Mouse (Mus musculus) limb, embryonic 14.5 days (tissue): ENCODE results near the gene Prkg2. TPM values are rescaled to one million over a fixed set of nuclear protein-coding genes. Genes with fewer than 3 reads are reported as not detected.

ENCODE experiments used
- ATAC-seq: fragments of 200-750 bp; cut with Nextera tagmentation; 2 replicates; pipeline ENCODE4 v1.8.0; 2017; ENCODE audit warnings: low read depth, moderate number of reproducible peaks, moderate TSS enrichment; ENCODE audit not compliant: low FRiP score
- DNase-seq: peaks from one replicate; pipeline ENCODE4 v3.0.0-alpha.2; 2015; ENCODE audit warnings: low spot score
- H3K27ac ChIP-seq: fragments of 300-500 bp; sonication (generic); replicated peaks from 2 replicates; pipeline ENCODE4 v1.5.1; 2014; ENCODE audit warnings: low read depth, mild to moderate bottlenecking, low read length, moderate library complexity, mixed read lengths
- H3K27me3 ChIP-seq: fragments of 300-500 bp; sonication (generic); 2 replicates; pipeline ENCODE4 v1.6.1; 2014; ENCODE audit warnings: low read length, mixed read lengths; ENCODE audit not compliant: control insufficient read depth, insufficient read depth
- H3K36me3 ChIP-seq: fragments of 300-500 bp; sonication (generic); 2 replicates; pipeline ENCODE4 v1.6.1; 2014; ENCODE audit warnings: mild to moderate bottlenecking, low read length, moderate library complexity, mixed read lengths; ENCODE audit not compliant: control insufficient read depth, insufficient read depth
- H3K4me1 ChIP-seq: fragments of 300-500 bp; sonication (generic); 2 replicates; pipeline ENCODE4 v1.6.1; 2014; ENCODE audit warnings: antibody characterized with exemption, low read length, mixed read lengths; ENCODE audit not compliant: control insufficient read depth, insufficient read depth
- H3K4me2 ChIP-seq: fragments of 300-500 bp; sonication (generic); replicated peaks from 2 replicates; pipeline ENCODE4 v1.6.1; 2014; ENCODE audit warnings: low read depth, mild to moderate bottlenecking, low read length, moderate library complexity; ENCODE audit not compliant: severe bottlenecking
- H3K4me3 ChIP-seq: fragments of 300-500 bp; sonication (generic); replicated peaks from 2 replicates; pipeline ENCODE4 v1.5.1; 2014; ENCODE audit warnings: low read length
- H3K9ac ChIP-seq: fragments of 300-500 bp; sonication (generic); 2 replicates; pipeline ENCODE4 v1.6.1; 2014; ENCODE audit warnings: mild to moderate bottlenecking, low read depth, low read length, moderate library complexity; ENCODE audit not compliant: severe bottlenecking
- H3K9me3 ChIP-seq: fragments of 300-500 bp; sonication (generic); 2 replicates; pipeline ENCODE4 v1.6.1; 2016; ENCODE audit warnings: low read length; ENCODE audit not compliant: control insufficient read depth
- POLR2A ChIP-seq: fragments of 200-500 bp; IDR thresholded peaks from 2 replicates; pipeline ENCODE4 v1.8.0; 2012; ENCODE audit warnings: inconsistent platforms, mild to moderate bottlenecking, moderate library complexity, borderline replicate concordance; ENCODE audit not compliant: insufficient read depth, insufficient read length; ENCODE audit errors: extremely low read depth
- WGBS: fragments of 180-500 bp; shearing (Covaris S2); extraction: QIAGEN DNeasy Blood & Tissue Kit; methylation state at CpG from one replicate; pipeline ENCODE4 v1.1.7; 2014; 5-methylcytosine and 5-hydroxymethylcytosine counted together
- polyA plus RNA-seq, 2 experiments: library from polyadenylated mRNA; depleted of rRNA in 1 of 2; stranded (reverse) in 1 of 2; unstranded in 1 of 2; fragments of >200 nt; fragmentation: Nextera tagmentation in 1 of 2; extraction: Ambion mirVana in 1 of 2; gene quantifications; 2 replicates each; pipeline versions ENCODE4 v1.2.1 to v1.2.3; 2012 to 2014

Gene Prkg2
- polyA plus RNA-seq, 2 experiments: 2.9 to 3.4 TPM

DNA sequence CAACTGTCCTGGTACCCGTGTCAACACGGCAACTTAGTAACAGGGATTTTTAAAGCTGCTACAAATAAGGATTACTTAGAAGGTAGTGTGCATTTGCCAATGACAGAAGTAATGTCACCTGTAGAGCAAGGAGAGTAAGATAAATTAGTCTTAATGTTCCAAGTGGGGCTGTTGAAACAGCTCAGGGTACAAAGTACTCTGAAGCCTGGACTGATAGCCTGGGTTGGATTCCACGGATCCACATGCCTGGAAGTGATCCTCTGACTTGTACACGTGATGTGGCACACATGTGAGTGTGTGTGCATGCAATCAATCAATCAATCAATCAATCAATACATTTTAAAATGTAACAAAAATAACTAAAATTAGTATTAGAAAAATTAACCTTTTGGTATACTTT lies 45.6 kb downstream of the Prkg2 start:
- no peak overlapping the region for H3K27ac ChIP-seq
- no peaks in the 10 kb centered on the region for H3K9me3 ChIP-seq
- H3K4me1 ChIP-seq: no peaks in the 10 kb centered on the region
- WGBS: 79% methylated on average over 4 of the region's 4 CpGs
- no peak for TF ChIP-seq POLR2A
- no peaks in the 10 kb centered on the region for H3K27me3 ChIP-seq
- no peak overlapping the region for H3K9ac ChIP-seq
- no peak overlapping the region for H3K4me3 ChIP-seq
- ATAC-seq (no peak), DNase-seq (no peak)
- H3K36me3 ChIP-seq: no peaks in the 10 kb centered on the region
- H3K4me2 ChIP-seq: no peak overlapping the region

- H3K4me3 ChIP-seq: no peak overlapping the region
- TF ChIP-seq POLR2A: no peak
- no peaks in the 10 kb centered on the region for H3K9me3 ChIP-seq
- 25% methylated on average over 1 of the region's 1 CpGs for WGBS
- H3K36me3 ChIP-seq: no peaks in the 10 kb centered on the region
- H3K27ac ChIP-seq: no peak overlapping the region
- no peaks in the 10 kb centered on the region for H3K4me1 ChIP-seq
- ATAC-seq: no peak
- H3K4me2 ChIP-seq: no peak overlapping the region
- no peaks in the 10 kb centered on the region for H3K27me3 ChIP-seq
- DNase-seq: no peak
- H3K9ac ChIP-seq: no peak overlapping the region
These were observed 49.5 kb downstream of the Prkg2 start for GRCm38 (mm10) chr5:98987634-98988033.

GRCm38 (mm10) chr5:98987116-98987515 lies 50.0 kb downstream of the Prkg2 start:
- Histone ChIP-seq H3K9me3 (no peaks in the 10 kb centered on the region), H3K4me2 (no peak overlapping the region), H3K4me1 (no peaks in the 10 kb centered on the region), H3K27ac (no peak overlapping the region), H3K9ac (no peak overlapping the region), H3K4me3 (no peak overlapping the region), H3K27me3 (no peaks in the 10 kb centered on the region), H3K36me3 (no peaks in the 10 kb centered on the region)
- WGBS: 45% methylated on average over 3 of the region's 3 CpGs
- no peak for ATAC-seq
- no peak for TF ChIP-seq POLR2A
- DNase-seq: no peak

- Histone ChIP-seq H3K27ac (no peak overlapping the region), H3K9ac (no peak overlapping the region), H3K27me3 (no peaks in the 10 kb centered on the region), H3K4me1 (no peaks in the 10 kb centered on the region), H3K36me3 (no peaks in the 10 kb centered on the region), H3K4me3 (no peak overlapping the region), H3K4me2 (no peak overlapping the region), H3K9me3 (no peaks in the 10 kb centered on the region)
- WGBS: 22% methylated on average over 4 of the region's 4 CpGs
- TF ChIP-seq POLR2A: no peak
- ATAC-seq (no peak), DNase-seq (no peak)
These were observed 50.7 kb downstream of the Prkg2 start for GRCm38 (mm10) chr5:98986459-98986858.

DNA sequence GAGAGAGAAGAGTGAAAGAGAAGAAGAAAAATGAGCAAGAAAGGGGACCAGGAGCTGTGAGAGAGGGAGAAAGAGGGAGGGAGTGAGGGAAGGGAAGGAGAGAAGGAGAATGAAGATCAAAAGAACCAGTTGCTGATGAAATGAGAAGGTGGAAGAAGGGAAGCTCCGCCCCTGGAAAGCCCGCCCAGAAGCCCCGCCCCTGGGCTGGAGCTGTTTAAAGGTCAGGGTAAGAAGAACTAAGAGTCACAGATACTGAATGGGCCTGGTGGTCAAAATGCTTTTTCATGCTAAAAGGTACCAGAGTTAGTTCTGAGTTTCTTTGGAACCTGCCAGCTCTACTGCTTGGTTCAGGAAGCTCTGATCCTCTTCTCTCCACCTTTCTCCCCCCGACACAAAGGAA lies 51.1 kb downstream of the Prkg2 start:
- 8% methylated on average over 4 of the region's 4 CpGs for WGBS
- DNase-seq: no peak
- ATAC-seq: no peak
- Histone ChIP-seq H3K9me3 (no peaks in the 10 kb centered on the region), H3K4me3 (no peak overlapping the region), H3K36me3 (no peaks in the 10 kb centered on the region), H3K9ac (no peak overlapping the region), H3K4me1 (no peaks in the 10 kb centered on the region), H3K27me3 (no peaks in the 10 kb centered on the region), H3K27ac (no peak overlapping the region), H3K4me2 (no peak overlapping the region)
- TF ChIP-seq POLR2A: no peak

- 82% methylated on average over 3 of the region's 3 CpGs for WGBS
- Histone ChIP-seq H3K4me3 (no peak overlapping the region), H3K9ac (no peak overlapping the region), H3K4me2 (no peak overlapping the region), H3K27me3 (no peaks in the 10 kb centered on the region), H3K4me1 (no peaks in the 10 kb centered on the region), H3K9me3 (no peaks in the 10 kb centered on the region), H3K36me3 (no peaks in the 10 kb centered on the region), H3K27ac (no peak overlapping the region)
- DNase-seq: no peak
- no peak for TF ChIP-seq POLR2A
- ATAC-seq: no peak
These were observed 52.1 kb downstream of the Prkg2 start for GRCm38 (mm10) chr5:98985077-98985476.
